Mouse (Mus musculus) brown adipose tissue, adult 24 weeks (tissue): ENCODE data around the gene Aqr. TPM values are rescaled to one million over a fixed set of nuclear protein-coding genes. Genes with fewer than 3 reads are reported as not detected.

Experiments
- H3K27ac ChIP-seq: fragments of 200-500 bp; replicated peaks from 2 replicates; pipeline ENCODE4 v1.5.1; 2012; ENCODE audit warnings: low read depth, mild to moderate bottlenecking, low read length
- H3K4me1 ChIP-seq: fragments of 200-500 bp; 2 replicates; pipeline ENCODE4 v1.6.1; 2012; ENCODE audit warnings: low read length, mixed read lengths; ENCODE audit not compliant: control insufficient read depth, insufficient read depth, insufficient read length
- H3K4me3 ChIP-seq: fragments of 200-500 bp; 2 replicates; pipeline ENCODE4 v1.5.1; 2012; ENCODE audit warnings: low read depth, mild to moderate bottlenecking, low read length, moderate library complexity; ENCODE audit not compliant: insufficient read depth
- polyA plus RNA-seq: library from polyadenylated mRNA; stranded (reverse); fragments of >200 nt; gene quantifications from 2 replicates; pipeline ENCODE4 v1.2.4, GENCODE M21; 2012; ENCODE audit not compliant: missing spikeins, insufficient read depth, insufficient read length

Aqr gene
- polyA plus RNA-seq, 1 experiment = 16.2 TPM

DNA sequence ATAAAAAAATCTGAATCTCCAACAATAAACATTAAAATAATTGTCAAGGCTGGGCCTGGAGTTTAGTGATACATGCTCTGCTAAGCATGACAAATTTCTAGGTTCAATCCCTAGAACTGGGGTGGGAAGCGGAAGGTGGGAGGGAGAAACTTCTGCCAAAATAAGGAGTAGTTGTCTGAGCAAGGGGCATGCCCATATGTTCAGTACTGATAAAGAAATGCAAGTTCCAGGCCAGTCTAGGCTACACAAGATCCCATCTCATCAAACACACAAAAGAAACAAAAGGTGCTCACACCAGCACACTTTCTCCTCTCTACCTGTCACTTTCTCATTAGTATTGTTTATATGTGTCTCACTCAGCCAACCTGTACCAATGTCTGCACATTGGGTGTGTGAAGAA, 30.2 kb downstream of the Aqr start:
- no peak overlapping the region for H3K27ac ChIP-seq
- H3K4me1 ChIP-seq = no peaks in the 10 kb centered on the region
- no peak overlapping the region for H3K4me3 ChIP-seq

DNA sequence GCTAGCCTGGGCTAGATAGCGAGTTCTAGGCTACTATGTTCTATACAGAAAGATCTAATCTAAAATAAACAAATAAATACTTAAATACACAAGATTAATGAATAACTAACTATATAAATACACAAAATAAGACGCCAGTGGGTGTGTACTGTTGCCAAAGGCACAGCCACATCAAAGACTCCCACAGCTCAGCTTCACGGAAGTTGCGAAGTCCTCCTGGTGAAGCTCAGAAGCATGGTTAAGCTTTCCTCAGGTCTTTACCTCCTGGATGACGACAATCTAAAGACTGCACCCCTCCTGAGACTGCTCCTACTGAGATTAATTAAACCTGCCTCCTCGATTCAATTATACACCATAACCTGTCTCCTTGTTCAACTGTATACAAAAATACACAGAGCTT, 33.6 kb downstream of the Aqr start:
- H3K27ac ChIP-seq = no peak overlapping the region
- no peak overlapping the region for H3K4me3 ChIP-seq
- H3K4me1 ChIP-seq = no peaks in the 10 kb centered on the region

DNA sequence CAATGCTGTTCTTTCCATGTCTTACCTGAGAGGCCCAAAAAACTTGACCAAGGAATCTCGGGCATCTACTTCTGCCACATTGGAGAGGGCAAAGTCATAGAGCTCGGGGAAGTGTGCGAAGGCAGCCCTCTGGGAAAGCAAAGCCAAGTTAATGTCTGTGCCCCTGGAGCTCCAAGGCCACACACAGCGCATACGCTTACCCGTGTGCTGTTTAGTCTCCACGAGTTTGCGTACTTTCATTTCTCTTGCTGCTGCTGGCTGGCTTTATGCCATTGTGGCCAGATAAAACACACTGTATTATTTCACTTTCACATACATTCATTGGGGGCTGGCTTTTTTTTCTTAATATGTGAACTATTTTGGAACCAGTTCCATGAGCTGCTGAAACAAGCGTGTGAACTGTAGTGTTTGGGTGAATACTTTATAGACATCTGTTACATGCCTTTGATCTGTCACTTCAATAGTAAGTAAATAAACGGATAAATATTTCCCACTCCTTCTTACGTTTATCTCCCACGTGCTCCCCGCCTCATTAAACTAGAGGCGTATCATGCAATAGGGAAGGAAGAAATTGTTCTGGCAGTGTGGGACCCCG, 39.9 kb downstream of the Aqr start:
- H3K27ac ChIP-seq = no peak overlapping the region
- no peak overlapping the region for H3K4me3 ChIP-seq
- H3K4me1 ChIP-seq = no peaks in the 10 kb centered on the region

DNA sequence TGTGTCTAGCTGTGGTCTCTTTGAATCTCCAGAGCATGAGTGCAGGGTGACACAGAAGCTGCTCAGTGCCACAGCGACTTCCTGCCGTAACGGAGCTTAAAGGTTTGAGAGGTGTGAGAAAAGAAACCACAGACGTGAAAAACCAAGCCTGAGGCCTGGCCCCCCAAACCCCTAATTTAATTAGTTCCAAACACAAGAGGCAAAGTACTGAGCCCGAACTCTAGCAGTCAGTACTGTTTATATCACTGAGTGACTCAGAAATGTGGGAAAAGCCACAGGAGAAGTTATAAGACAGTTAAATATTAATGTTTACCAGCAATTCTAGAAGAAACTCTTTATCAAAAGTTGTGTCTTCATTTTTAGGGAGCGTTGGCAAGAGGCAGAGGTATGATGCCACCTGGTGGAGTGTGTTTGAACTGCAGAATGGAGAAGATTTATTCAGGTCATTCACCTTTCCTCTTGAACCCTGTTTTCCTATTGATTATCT, 41.5 kb downstream of the Aqr start:
- H3K27ac ChIP-seq = no peak overlapping the region
- H3K4me1 ChIP-seq = no peaks in the 10 kb centered on the region
- no peak overlapping the region for H3K4me3 ChIP-seq

DNA sequence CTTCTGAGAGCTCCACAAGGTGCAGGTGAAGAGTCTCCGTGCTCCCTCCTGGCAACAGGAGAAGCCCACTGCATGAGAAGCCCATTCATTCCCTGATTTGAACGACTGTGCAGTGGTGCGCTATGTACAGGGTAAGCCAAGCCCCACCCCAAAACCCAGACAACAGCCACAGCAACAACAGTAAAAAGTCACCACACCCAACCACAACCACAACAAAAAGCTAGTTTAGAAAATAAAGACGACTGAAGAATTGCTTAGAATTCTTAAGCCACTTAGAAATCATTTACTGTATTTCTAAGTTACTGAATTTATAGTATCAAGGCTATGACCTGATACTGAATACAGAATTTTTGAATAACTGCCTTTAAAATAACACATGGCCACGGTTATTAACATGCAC, 41.9 kb downstream of the Aqr start:
- Histone ChIP-seq H3K4me1 (no peaks in the 10 kb centered on the region), H3K4me3 (no peak overlapping the region), H3K27ac (no peak overlapping the region)

DNA sequence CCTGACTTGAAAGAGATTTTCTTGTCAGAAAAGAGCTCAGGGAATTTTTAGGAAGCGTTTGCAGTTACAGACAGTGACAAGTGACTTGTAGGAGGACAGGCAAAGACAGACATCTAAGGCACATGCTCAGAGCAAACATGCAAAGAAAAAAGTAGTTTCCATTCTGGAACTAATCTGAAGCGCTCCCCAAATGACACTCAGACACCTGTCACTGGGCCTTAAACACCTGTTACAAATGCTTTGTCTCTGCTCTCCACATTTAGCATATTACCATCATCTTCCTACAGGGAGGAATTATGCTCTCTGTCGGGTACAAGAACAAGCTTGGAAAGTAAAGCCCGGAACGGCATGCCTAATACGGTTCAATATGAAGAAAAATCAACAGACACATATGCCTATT, 43.0 kb downstream of the Aqr start:
- H3K27ac ChIP-seq = no peak overlapping the region
- no peak overlapping the region for H3K4me3 ChIP-seq

DNA sequence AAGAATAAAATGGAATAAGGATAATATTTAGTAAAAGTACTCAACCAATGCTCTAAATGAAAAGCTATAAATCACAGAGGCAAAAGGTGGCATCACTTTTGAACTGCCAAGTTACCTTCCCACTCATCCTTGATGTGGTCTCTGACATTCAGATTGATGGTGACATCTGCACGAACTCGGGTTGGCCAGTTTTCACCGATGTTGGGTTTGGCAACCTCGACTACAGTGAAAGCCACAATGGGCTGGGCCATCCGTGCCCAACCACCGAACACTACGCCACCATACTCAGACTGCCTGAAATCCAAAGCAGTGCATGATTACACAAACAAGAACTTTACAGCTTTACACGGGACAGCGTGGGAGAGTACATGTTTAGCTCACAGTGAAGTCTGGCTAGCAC, 50.1 kb downstream of the Aqr start:
- Histone ChIP-seq H3K4me3 (no peak overlapping the region), H3K4me1 (no peaks in the 10 kb centered on the region), H3K27ac (no peak overlapping the region)

More for the DNA sequence above, 43.0 kb downstream of the Aqr start:
- no peaks in the 10 kb centered on the region for H3K4me1 ChIP-seq

DNA sequence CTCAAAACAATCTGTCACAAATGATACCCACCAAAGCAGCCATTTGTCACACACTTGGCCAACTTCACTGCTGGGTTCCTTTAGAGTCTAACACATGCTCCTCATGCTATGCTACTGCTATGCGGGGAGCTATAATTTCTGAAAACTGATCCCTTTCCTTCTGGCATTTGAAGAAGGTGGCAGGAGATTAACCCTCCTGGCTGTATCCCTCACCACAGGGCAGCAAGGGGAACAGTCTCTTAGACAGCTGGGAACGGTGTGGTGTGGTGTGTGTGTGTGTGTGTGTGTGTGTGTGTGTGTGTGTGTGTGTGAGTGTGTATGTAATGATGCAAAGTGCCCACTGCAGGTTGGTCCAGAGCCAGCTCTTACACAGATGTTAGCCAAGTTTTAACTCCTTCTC, 51.0 kb downstream of the Aqr start:
- Histone ChIP-seq H3K4me3 (no peak overlapping the region), H3K4me1 (no peaks in the 10 kb centered on the region), H3K27ac (no peak overlapping the region)

DNA sequence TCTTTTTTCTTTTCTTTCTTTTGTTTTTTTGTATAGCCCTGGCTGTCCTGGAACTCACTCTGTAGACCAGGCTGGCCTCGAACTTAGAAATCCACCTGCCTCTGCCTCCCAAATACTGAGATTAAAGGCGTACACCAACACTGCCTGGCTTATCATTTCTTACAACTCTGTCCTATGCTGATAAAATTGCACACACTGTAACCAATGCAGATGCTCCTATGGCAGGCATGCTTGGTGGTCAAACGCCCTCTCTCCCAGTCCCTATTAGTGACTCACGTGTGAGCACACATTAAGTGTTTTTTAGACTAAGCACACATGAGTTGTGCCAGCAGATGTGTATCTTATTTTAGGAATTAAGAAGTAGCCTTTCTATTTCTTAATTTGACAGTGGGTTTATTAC, 53.5 kb downstream of the Aqr start:
- H3K4me3 ChIP-seq = no peak overlapping the region
- no peak overlapping the region for H3K27ac ChIP-seq
- no peaks in the 10 kb centered on the region for H3K4me1 ChIP-seq

DNA sequence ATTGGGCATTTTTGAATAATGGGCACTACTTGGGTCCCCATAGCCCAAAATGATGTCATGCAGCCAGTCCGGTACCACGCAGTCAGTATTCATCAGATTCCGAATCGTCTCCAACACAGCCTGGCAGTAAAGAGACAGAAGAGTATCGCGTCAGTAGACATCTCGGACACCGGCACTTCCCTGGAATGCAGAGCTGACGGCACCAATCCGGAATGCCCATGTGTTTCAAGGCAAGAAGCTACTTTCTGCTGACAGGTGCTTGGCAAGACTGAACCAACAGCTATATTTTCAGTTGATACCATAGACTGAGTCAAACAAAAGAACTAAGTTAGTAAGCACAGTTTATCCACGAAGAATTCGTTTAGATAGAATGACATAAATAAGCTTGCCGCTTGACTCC, 56.2 kb downstream of the Aqr start:
- Histone ChIP-seq H3K4me1 (no peaks in the 10 kb centered on the region), H3K4me3 (no peak overlapping the region), H3K27ac (no peak overlapping the region)

DNA sequence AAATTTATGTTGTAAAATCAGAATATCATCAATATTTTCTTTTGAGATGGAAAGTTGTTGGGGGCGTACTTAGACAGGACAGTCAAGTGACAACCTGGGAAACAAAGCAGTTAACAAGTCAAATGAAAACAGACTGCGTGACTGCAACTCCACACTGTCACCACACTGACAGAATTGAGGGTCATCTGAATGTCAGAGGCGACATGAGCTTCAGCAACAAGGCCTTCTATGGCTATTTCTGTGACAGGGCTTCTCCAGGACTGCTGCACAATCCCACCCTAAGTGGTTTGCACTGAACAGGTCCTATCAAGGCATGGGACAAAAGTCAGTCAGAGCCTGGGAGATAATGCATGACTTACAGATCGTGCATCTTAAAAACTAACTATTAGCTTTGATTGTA, 63.5 kb downstream of the Aqr start:
- Histone ChIP-seq H3K4me3 (no peak overlapping the region), H3K27ac (no peak overlapping the region), H3K4me1 (no peaks in the 10 kb centered on the region)

DNA sequence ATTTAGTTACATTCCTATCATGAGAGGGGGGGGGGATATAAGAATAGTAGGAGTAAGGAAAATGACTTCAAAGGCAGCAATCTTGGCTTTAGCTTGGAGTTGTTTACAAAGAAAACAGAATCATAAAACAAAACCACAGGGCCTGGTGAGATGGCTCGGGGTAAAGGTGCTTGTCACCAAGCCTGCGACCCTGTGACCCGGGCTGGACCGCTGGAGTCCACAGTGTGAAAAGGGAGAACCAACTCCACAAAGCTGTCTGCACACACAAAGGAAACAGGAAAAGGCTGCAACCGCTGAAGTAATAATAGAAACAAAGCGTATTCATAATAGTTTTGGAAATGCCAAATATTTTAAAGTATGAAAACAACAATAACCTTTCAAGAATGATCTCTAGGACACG, 67.4 kb downstream of the Aqr start:
- Histone ChIP-seq H3K4me3 (no peak overlapping the region), H3K4me1 (no peaks in the 10 kb centered on the region), H3K27ac (peak overlapping the region; percentile 80)

DNA sequence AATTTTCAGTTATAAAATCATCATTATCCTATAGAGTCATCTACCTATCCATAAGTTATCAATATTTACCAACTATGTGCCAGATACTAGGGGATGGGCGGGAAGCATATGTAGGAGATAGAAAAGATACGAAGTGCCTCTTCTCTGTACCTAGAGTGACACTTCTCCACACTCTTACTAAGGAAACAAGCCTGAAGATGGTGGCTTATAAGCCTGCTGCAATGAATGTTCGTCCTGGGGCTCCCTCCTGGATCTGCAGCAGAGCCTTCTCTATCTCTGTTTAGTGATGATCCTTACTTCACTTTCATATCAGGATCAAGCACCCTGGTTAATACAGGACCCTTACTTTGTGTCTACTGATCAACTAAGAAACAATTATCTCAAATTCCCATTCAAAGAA, 69.2 kb downstream of the Aqr start:
- no peak overlapping the region for H3K4me3 ChIP-seq
- H3K27ac ChIP-seq = no peak overlapping the region
- no peaks in the 10 kb centered on the region for H3K4me1 ChIP-seq

DNA sequence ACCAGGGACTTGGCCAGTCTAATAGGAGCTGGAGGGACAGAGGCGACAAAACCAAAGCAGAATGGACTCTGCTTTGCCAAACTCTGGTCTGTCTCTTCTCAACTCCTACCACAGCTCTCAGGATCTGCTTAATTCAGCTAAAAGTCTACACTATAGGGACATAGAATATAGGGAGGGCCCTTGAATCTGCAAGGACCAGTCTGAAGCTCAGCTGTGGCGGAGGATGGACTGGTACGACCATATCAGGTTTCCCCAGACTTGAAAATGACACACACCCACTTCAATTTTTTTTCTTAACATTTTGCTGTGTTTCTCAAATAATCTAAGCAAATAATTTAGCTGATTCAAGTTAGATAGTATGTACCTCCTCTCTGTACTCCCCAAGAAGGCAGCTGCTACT, 69.6 kb downstream of the Aqr start:
- Histone ChIP-seq H3K4me1 (no peaks in the 10 kb centered on the region), H3K4me3 (no peak overlapping the region), H3K27ac (no peak overlapping the region)

DNA sequence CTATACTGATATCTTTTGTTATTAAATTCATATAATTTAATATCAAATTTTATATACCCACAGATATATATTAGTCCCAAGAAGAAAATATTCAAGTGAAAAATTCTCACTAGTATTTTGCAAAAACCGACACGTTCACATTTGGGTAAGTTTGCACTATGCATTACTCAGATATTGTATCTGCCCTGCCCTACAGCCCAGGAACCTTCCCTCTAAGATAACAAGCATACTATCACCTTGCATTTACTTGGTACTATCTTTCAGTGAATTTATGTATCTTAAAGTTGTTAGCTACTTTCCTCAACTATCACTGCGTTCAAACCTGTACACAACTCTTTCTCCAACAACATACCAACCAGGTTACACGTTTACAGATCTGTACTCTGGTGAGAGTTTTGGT, 71.3 kb downstream of the Aqr start:
- no peak overlapping the region for H3K27ac ChIP-seq
- H3K4me3 ChIP-seq = no peak overlapping the region
- no peaks in the 10 kb centered on the region for H3K4me1 ChIP-seq

DNA sequence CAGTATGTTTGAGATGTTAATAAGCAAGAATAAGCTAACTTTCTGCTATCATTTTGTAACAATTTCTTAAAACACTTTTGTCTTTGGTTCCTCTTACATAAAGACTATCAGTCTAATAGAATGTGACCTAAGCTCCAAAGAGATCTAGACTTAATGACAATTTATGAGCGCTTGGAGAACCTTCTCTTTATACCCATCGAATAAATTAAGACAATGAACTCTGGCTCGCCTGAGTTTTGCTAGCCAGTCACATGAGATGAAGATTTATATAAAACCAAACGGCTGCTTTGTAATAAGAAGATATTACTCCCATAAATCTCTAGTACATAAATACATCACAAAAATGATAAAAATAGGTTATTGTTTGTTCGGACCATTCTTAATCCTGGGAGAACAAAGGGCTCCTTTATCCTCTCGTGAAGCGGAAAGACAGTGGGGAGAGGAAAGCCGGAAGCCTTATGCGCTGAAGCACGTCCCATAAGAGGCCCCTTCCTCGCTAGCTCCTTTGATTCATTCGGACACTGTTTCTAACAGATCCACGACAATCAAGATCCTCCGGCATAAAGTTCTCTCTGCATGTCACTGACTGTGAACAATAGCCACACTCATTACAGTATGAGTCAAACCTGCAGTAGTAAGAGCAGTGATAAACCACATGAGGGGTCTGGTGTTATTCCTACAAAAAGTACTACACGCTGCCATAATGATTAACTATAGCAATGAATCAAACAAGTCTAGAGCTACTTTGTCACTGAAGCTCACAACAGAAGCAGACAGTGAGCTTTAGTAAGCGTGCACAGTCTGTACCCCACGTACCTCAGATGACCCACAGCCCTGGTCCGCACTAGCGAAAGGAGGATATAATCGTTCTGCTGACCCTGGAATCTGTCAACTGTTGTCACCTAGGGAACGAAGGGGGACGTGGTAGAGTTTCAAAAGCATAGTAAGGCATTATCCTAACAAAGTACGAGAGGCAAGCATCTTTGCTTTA, 79.2 kb downstream of the Aqr start:
- no peak overlapping the region for H3K4me3 ChIP-seq

More for the DNA sequence above, 79.2 kb downstream of the Aqr start:
- Histone ChIP-seq H3K4me1 (no peaks in the 10 kb centered on the region), H3K27ac (no peak overlapping the region)
